Mouse (Mus musculus) kidney, adult 2 months (tissue): Measurements from ENCODE around the gene Slc38a5.

Experiments
- CTCF ChIP-seq: fragments of 200-500 bp; conservative IDR thresholded peaks from 2 replicates; pipeline ENCODE4 v1.5.1; 2011; ENCODE audit warnings: low read depth, mild to moderate bottlenecking, control low read depth, low read length, moderate library complexity, mixed read lengths; ENCODE audit not compliant: insufficient read depth, insufficient read length
- POLR2A ChIP-seq: fragments of 200-500 bp; IDR thresholded peaks from one replicate; pipeline ENCODE4 v1.6.1; 2011; ENCODE audit warnings: low read depth, low read length, control low read depth

DNA sequence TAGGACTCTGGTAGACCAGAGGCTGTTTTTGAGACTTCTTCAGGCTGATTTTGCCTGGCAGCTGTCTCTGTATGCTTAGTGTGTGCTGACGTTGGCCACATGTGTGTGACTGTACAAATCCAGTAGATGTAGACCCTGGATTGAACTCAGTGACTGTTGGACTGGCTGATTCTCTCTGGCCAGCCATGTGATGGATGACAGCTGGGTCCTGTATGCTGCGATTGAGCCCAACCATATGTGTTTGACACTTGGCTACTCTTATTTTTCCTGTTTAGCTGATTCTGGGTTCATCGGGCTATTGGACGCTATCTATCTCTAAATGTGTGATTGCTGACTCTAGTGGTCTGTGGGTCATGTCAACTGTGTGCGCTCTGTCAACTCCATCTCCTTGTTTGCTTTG is 3.1 kb downstream of the Slc38a5 start:
- TF ChIP-seq POLR2A (no peak), CTCF (no peak)
